Mouse (Mus musculus) MEL (cell line): ENCODE data around the gene Olfr464.

Source experiments
- CTCF ChIP-seq, 3 experiments: IDR thresholded peaks in 2 of 3; conservative IDR thresholded peaks in 1 of 3; 2 replicates each; pipeline ENCODE4 v1.5.1; 2011 to 2012; ENCODE audit warnings: low read length in 3 of 3, low read depth in 2 of 3, mild to moderate bottlenecking in 2 of 3, improper control_type of control experiment in 1 of 3, inconsistent platforms in 1 of 3, mixed read lengths in 1 of 3, moderate library complexity in 1 of 3; ENCODE audit not compliant: control insufficient read depth in 1 of 3, insufficient read depth in 1 of 3, poor library complexity in 1 of 3, severe bottlenecking in 1 of 3
- NELFE ChIP-seq: IDR thresholded peaks from 2 replicates; pipeline ENCODE4 v1.6.1; 2011; ENCODE audit warnings: low read depth, low read length, improper control_type of control experiment
- RAD21 ChIP-seq: IDR thresholded peaks from 2 replicates; pipeline ENCODE4 v1.6.1; 2011; ENCODE audit warnings: mild to moderate bottlenecking, low read depth, low read length, improper control_type of control experiment
- ZMIZ1 ChIP-seq: IDR thresholded peaks from 2 replicates; pipeline ENCODE4 v1.6.1; 2012; ENCODE audit warnings: low read depth, mild to moderate bottlenecking, inconsistent platforms, low read length, improper control_type of control experiment, moderate library complexity

- TF ChIP-seq CTCF (IDR thresholded peaks at IDR 0.05 in 2 of 3, conservative IDR thresholded peaks at IDR 0.05 in 1 of 3; ENCODE audit: control insufficient read depth in 1 of 3, insufficient read depth in 1 of 3, low read depth in 2 of 3, low read length in 3 of 3, poor library complexity in 1 of 3, severe bottlenecking in 1 of 3) (no peak), NELFE (no peak), RAD21 (no peak), ZMIZ1 (no peak)
These were observed 28.6 kb downstream of the Olfr464 start, which contains the start of gene Olfr462 for GRCm38 (mm10) chr11:87892168-87892567.
